Mouse (Mus musculus): ENCODE results near the gene Galntl6. TPM values are rescaled to one million over a fixed set of nuclear protein-coding genes. Genes with fewer than 3 reads are reported as not detected.
A peak's percentile ranks its signal among the peaks of the same experiment; 100 is the strongest.

The Galntl6 gene
- polyA plus RNA-seq, 1 experiment from 2014 or later = 0.20 TPM

- Histone ChIP-seq H3K27me3 (replicated peaks; ENCODE audit: control insufficient read depth, insufficient read depth, low read length) (no peaks in the 10 kb centered on the region), H3K4me2 (replicated peaks; ENCODE audit: low read depth) (no peak overlapping the region), H3K9me3 (ENCODE audit: control insufficient read depth) (no peaks in the 10 kb centered on the region), H3K9ac (ENCODE audit: low read depth, low read length) (no peak overlapping the region), H3K4me3 (ENCODE audit: low read depth, low read length) (no peak overlapping the region), H3K4me1 (replicated peaks; ENCODE audit: control insufficient read depth, insufficient read depth, low read length) (no peaks in the 10 kb centered on the region), H3K36me3 (ENCODE audit: control insufficient read depth, insufficient read depth) (no peaks in the 10 kb centered on the region), H3K27ac (ENCODE audit: low read depth, low read length) (no peak overlapping the region)
- TF ChIP-seq CTCF (IDR thresholded peaks at IDR 0.05; ENCODE audit: low read depth) = no peak
- 65% methylated on average over 2 of the region's 2 CpGs for WGBS
- no peak for ATAC-seq
Measured at GRCm38 (mm10) chr8:58568086-58568485, 344.4 kb downstream of the Galntl6 start.

- no peaks in the 10 kb centered on the region for H3K9me3 ChIP-seq (ENCODE audit: control insufficient read depth)
- no peak for ATAC-seq
- peak; percentile 78 for TF ChIP-seq CTCF (IDR thresholded peaks at IDR 0.05; ENCODE audit: low read depth)
- H3K4me1 ChIP-seq (replicated peaks; ENCODE audit: control insufficient read depth, insufficient read depth, low read length) = no peaks in the 10 kb centered on the region
- no peak overlapping the region for H3K4me2 ChIP-seq (replicated peaks; ENCODE audit: low read depth)
- H3K27ac ChIP-seq (ENCODE audit: low read depth, low read length) = no peak overlapping the region
- no peak overlapping the region for H3K9ac ChIP-seq (ENCODE audit: low read depth, low read length)
- H3K36me3 ChIP-seq (ENCODE audit: control insufficient read depth, insufficient read depth) = no peaks in the 10 kb centered on the region
- 34% methylated on average over 2 of the region's 2 CpGs for WGBS
- no peaks in the 10 kb centered on the region for H3K27me3 ChIP-seq (replicated peaks; ENCODE audit: control insufficient read depth, insufficient read depth, low read length)
- H3K4me3 ChIP-seq (ENCODE audit: low read depth, low read length) = no peak overlapping the region
Measured at GRCm38 (mm10) chr8:58566115-58566514, 346.3 kb downstream of the Galntl6 start.

GRCm38 (mm10) chr8:58535781-58536180, 376.7 kb downstream of the Galntl6 start:
- Histone ChIP-seq H3K4me2 (replicated peaks; ENCODE audit: low read depth) (no peak overlapping the region), H3K9me3 (ENCODE audit: control insufficient read depth) (no peaks in the 10 kb centered on the region), H3K36me3 (ENCODE audit: control insufficient read depth, insufficient read depth) (no peaks in the 10 kb centered on the region), H3K4me1 (replicated peaks; ENCODE audit: control insufficient read depth, insufficient read depth, low read length) (no peaks in the 10 kb centered on the region), H3K9ac (ENCODE audit: low read depth, low read length) (no peak overlapping the region), H3K27ac (ENCODE audit: low read depth, low read length) (no peak overlapping the region), H3K4me3 (ENCODE audit: low read depth, low read length) (no peak overlapping the region), H3K27me3 (replicated peaks; ENCODE audit: control insufficient read depth, insufficient read depth, low read length) (no peaks in the 10 kb centered on the region)
- no peak for ATAC-seq
- 86% methylated on average over 2 of the region's 2 CpGs for WGBS
- TF ChIP-seq CTCF (IDR thresholded peaks at IDR 0.05; ENCODE audit: low read depth) = no peak

- no peaks in the 10 kb centered on the region for H3K4me1 ChIP-seq (replicated peaks; ENCODE audit: control insufficient read depth, insufficient read depth, low read length)
- H3K4me2 ChIP-seq (replicated peaks; ENCODE audit: low read depth) = no peak overlapping the region
- H3K9me3 ChIP-seq (ENCODE audit: control insufficient read depth) = no peaks in the 10 kb centered on the region
Measured at GRCm38 (mm10) chr8:58534631-58535030, 377.8 kb downstream of the Galntl6 start.

GRCm38 (mm10) chr8:58523443-58523842, 389.0 kb downstream of the Galntl6 start:
- H3K9me3 ChIP-seq (ENCODE audit: control insufficient read depth) = no peaks in the 10 kb centered on the region
- no peak overlapping the region for H3K27ac ChIP-seq (ENCODE audit: low read depth, low read length)
- no peaks in the 10 kb centered on the region for H3K4me1 ChIP-seq (replicated peaks; ENCODE audit: control insufficient read depth, insufficient read depth, low read length)
- no peak overlapping the region for H3K4me2 ChIP-seq (replicated peaks; ENCODE audit: low read depth)
- H3K4me3 ChIP-seq (ENCODE audit: low read depth, low read length) = no peak overlapping the region
- H3K27me3 ChIP-seq (replicated peaks; ENCODE audit: control insufficient read depth, insufficient read depth, low read length) = no peaks in the 10 kb centered on the region
- no peaks in the 10 kb centered on the region for H3K36me3 ChIP-seq (ENCODE audit: control insufficient read depth, insufficient read depth)
- ATAC-seq = no peak
- no peak overlapping the region for H3K9ac ChIP-seq (ENCODE audit: low read depth, low read length)
- TF ChIP-seq CTCF (IDR thresholded peaks at IDR 0.05; ENCODE audit: low read depth) = no peak
- 32% methylated on average over 1 of the region's 1 CpGs for WGBS

More at GRCm38 (mm10) chr8:58534631-58535030, 377.8 kb downstream of the Galntl6 start:
- Histone ChIP-seq H3K27ac (ENCODE audit: low read depth, low read length) (no peak overlapping the region), H3K4me3 (ENCODE audit: low read depth, low read length) (no peak overlapping the region), H3K27me3 (replicated peaks; ENCODE audit: control insufficient read depth, insufficient read depth, low read length) (no peaks in the 10 kb centered on the region), H3K9ac (ENCODE audit: low read depth, low read length) (no peak overlapping the region), H3K36me3 (ENCODE audit: control insufficient read depth, insufficient read depth) (no peaks in the 10 kb centered on the region)
- ATAC-seq = no peak
- no peak for TF ChIP-seq CTCF (IDR thresholded peaks at IDR 0.05; ENCODE audit: low read depth)

- no peak for ATAC-seq
- TF ChIP-seq CTCF (IDR thresholded peaks at IDR 0.05; ENCODE audit: low read depth) = no peak
- no peaks in the 10 kb centered on the region for H3K9me3 ChIP-seq (ENCODE audit: control insufficient read depth)
- no peak overlapping the region for H3K4me2 ChIP-seq (replicated peaks; ENCODE audit: low read depth)
- no peak overlapping the region for H3K9ac ChIP-seq (ENCODE audit: low read depth, low read length)
- H3K27ac ChIP-seq (ENCODE audit: low read depth, low read length) = no peak overlapping the region
- H3K36me3 ChIP-seq (ENCODE audit: control insufficient read depth, insufficient read depth) = no peaks in the 10 kb centered on the region
- no peak overlapping the region for H3K4me3 ChIP-seq (ENCODE audit: low read depth, low read length)
- H3K27me3 ChIP-seq (replicated peaks; ENCODE audit: control insufficient read depth, insufficient read depth, low read length) = no peaks in the 10 kb centered on the region
- H3K4me1 ChIP-seq (replicated peaks; ENCODE audit: control insufficient read depth, insufficient read depth, low read length) = no peaks in the 10 kb centered on the region
Measured at GRCm38 (mm10) chr8:58521932-58522331, 390.5 kb downstream of the Galntl6 start.

GRCm38 (mm10) chr8:58510516-58510915, 401.9 kb downstream of the Galntl6 start:
- no peaks in the 10 kb centered on the region for H3K9me3 ChIP-seq (ENCODE audit: control insufficient read depth)
- no peak overlapping the region for H3K27ac ChIP-seq (ENCODE audit: low read depth, low read length)
- TF ChIP-seq CTCF (IDR thresholded peaks at IDR 0.05; ENCODE audit: low read depth) = no peak
- H3K4me3 ChIP-seq (ENCODE audit: low read depth, low read length) = no peak overlapping the region
- no peaks in the 10 kb centered on the region for H3K4me1 ChIP-seq (replicated peaks; ENCODE audit: control insufficient read depth, insufficient read depth, low read length)
- no peaks in the 10 kb centered on the region for H3K27me3 ChIP-seq (replicated peaks; ENCODE audit: control insufficient read depth, insufficient read depth, low read length)
- ATAC-seq = no peak
- H3K4me2 ChIP-seq (replicated peaks; ENCODE audit: low read depth) = no peak overlapping the region
- no peaks in the 10 kb centered on the region for H3K36me3 ChIP-seq (ENCODE audit: control insufficient read depth, insufficient read depth)
- H3K9ac ChIP-seq (ENCODE audit: low read depth, low read length) = no peak overlapping the region
